Mouse (Mus musculus): ENCODE data around the gene Prpf18.
A peak's percentile ranks its signal among the peaks of the same experiment; 100 is the strongest.
"Not testable (repeated sequence)": the region's sequence is repeated elsewhere in the genome, so short reads cannot be mapped to it uniquely, and the experiment has no call there.

Prpf18 gene

DNA sequence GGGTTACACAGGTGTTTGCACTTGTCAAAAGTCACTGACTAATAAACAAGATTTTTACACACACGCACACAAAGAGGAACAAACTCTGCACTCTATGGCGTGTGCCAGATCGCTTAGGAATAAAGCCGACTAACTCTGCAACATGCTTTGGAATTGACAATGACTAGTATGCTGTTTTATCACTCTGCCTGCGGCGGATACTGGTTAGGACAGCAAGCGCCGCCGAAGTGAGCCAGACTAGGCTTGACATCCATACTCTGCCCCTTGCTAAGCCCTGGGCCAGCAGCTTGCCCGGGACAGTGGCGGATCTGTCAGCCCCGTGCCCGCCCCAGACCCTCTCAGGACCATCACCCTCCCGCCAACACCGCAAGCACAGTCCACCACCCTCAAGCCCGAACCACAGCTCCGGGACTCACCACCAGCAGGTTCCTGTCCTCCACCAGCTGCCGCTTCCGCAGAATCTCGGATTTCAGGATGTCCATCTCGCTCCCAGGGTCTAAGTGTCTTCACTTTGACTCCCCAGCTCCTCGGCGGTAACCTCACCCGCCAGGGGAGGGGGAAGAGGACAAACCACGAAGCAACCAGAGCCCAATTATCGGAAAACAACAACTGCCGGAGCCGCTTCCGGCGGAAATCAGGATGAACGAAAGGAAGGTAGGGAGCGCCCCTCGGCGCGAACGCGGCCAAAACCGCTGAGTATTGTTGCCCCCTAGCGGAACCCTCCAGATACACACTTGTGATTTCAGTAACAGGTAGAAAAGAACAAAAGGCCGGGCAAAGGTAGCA is at the start of gene Prpf18:
Prpf18 (minus strand) TSS at position 614 of the 786 bp plus-strand sequence.
- DNase-seq = peak; percentile 91

DNA sequence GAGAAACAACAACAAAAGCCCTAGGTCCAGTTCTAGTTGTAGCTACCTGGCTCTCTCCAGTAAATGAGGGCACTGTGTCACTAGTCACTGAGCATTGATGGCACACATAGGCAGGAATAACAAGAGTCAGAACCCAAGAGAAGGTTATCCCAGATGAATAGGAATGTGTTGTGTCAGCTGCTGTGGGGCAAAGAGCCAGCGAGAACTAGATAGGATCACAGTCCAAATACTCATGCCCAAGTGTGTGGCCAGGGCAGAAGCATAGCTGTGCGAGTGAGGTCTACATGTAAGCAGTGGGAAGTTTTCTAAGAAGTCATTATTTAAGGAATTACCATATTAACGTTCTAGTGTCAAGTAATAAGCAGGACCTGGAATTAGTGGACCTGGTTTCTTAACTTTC is 28.0 kb upstream of the Prpf18 start:
- no peak for DNase-seq

DNA sequence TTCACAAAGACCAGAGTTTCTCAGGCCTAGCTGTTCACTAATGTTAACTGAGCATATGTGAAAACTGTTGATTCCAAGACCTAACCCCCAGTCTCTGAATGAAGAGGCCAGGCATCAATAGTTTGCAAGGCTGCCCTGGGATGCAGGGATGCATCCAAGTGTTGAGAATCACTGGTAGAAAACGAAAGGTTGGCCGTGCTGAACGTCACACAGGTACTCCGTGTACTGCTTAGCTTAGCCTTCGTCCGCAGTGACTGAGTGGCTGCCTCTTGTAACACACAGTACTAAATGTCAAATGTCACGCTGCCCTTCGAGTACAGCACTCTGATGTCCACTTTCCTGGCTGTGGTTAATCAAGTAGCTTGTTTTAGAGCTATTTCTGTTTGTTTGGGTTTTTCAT is 19.7 kb upstream of the Prpf18 start:
- DNase-seq = no peak

DNA sequence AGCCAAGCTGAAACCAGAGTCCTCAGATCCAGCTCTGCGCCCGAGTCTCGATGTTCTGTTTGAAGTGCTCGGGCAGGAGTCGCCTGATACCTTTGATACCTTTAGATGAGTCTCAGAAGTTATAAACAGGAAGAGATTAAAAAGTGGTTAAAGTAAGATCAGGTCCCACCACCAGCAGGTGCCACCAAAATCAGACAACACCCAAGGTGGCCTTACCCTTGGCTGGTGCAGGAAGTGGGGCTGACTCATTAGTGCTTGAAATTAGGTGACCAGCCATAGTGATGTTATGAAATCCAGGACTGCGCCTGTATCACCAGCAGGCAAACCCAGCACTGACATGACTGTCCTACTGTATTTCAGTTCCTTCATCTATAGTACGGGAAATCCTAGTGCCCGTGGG is 17.8 kb upstream of the Prpf18 start:
- no peak for DNase-seq

DNA sequence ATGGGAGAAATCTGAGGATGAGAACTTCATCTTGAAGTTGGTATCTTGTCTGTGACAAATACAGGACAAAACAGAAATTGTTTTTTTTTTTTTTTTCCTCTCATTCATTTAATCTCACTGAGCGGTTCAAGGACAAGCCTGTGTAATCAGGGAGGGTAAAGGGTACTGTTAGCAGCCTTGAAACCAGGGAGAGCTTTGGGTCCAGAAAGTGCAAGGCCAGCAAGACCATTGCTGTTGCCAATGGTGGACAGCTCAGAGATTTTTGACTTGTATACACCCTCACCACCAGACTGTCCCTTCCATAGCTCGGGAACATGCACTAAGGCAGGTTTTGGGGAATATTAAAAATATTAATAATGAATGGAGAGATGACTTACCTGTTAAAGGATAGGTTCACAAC is 16.7 kb upstream of the Prpf18 start:
- no peak for DNase-seq

DNA sequence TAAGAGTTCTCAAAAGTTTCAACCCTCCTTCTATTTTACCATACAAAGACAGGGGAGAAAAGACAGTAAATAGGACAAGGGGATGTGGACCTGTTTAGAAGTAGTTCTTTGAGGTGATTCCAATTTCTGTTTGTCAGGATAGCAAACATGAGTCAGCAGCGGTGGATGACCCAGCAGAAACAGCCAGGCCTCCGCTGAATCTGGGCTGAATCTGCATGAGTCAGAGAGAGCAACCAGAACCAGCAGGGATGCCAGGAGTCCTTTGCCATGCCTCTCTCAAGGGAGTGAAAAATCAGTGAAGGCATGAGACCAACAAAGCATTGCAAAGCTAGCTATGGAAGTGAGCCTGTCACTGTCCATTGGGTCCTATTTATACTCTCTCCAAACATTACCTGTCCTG is 8.8 kb upstream of the Prpf18 start:
- no peak for DNase-seq

DNA sequence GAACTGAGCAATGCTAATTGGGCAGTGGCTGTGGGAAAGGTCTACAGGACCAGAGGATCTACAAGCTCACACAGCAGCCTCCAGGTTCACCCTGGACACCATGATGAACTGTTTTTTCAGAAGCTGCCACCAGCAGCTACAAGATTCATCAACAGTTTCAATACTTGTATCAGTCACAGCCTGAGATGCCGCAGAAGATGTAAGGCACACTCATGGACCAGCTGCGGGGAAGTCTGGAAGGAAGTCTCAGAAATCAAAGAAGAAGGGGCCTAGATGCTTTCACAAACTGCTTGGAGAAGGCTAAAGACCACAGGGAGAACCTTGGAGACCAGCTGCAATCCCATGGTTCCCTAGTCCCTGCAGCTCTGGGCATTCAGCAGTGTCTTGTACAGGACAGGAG is 2.3 kb downstream of the Prpf18 start:
- no peak for DNase-seq

DNA sequence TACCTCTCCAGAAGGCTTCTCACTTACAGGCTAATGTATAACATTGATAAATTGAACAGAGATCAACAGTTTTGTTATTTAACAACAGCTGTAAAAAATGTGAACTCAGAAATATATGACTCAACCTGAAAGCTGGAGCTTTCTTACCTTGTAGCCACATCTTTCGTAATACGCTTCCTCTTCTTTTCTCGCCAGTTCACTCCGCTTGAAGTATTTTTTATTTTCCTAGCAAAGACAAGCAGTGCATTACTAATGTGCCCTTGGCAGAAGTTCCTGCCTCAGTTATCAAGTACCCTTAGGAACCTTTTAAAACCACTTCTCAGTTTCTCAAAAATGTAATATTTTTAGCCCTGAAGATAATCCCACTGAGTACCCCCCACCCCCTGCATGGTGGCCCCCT is 3.8 kb downstream of the Prpf18 start:
- DNase-seq = no peak

DNA sequence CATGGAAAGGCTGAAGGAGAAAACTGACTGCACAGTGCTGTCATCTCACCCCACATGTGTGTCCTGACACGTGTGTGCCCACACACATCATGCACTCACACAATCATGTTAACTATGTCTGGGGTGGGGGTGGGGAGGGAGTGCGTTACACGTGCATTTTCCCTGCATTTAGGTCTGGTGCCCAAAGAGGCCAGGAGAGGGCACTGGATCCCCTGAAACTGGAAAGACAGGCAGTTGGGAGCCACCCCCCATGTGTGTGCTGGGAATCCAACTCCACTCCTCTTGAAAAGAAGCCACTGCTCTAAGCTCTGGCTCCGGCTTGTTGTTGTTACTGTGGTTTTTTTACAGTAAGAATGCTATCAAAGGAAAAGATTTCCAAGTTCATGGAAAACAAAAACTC is 6.8 kb downstream of the Prpf18 start:
- DNase-seq = no peak

DNA sequence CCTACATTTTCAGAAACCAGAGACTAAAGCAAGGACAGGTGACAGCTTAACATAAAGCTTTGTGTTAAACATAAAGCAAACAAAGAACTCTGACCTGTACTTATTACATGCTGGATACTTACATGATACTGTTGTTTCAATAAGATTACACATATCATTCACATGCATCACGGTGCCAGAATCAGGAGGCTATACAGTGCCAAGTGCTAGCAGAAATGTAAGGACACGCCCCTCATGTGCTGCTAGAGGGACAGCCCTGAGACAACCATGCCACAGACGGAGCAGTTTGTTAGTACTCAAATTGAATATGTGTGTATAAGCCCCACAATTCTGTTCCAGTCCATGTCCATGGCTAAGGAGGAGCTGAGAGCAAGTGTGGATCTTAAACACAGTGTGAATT is 13.7 kb downstream of the Prpf18 start:
- no peak for DNase-seq

DNA sequence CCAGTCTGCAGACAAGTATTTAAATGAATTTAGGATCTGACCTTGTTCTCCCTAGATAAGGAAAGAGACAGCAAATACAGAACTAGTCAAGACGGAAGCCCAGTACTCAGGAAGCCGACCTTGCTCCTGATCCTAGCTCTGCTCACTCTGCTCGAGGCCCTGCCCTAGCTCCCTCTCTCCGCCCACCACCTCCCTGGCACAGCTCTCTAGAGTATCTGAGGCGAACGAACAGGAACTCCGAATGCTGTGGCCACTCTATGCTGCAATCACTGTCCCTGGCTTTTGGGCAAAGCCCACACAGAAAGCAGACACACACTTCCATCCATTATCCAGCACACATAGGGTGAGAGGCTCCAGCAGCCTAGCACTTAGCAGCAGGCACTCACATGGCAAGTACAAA is 15.3 kb downstream of the Prpf18 start:
- no peak for DNase-seq

DNA sequence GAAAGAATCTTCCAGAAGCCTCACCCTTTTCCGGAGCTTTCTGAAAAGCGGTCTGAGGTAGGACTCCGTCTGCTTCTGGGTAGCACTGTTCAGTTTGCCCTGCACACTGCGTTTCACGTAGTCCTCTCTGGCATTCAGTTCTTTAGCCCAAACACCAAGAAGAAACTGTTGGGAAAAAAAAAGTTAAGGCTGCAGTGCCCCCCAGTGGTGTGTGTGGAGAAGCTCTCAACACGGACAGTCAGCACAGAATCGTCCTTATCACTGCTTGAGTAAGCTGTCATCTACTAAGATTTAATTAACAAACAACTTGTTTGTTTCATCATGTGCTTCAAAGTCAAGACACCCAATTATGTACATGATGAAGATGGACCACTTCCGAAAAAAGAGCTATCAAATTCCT is 16.1 kb downstream of the Prpf18 start:
- DNase-seq = no peak

DNA sequence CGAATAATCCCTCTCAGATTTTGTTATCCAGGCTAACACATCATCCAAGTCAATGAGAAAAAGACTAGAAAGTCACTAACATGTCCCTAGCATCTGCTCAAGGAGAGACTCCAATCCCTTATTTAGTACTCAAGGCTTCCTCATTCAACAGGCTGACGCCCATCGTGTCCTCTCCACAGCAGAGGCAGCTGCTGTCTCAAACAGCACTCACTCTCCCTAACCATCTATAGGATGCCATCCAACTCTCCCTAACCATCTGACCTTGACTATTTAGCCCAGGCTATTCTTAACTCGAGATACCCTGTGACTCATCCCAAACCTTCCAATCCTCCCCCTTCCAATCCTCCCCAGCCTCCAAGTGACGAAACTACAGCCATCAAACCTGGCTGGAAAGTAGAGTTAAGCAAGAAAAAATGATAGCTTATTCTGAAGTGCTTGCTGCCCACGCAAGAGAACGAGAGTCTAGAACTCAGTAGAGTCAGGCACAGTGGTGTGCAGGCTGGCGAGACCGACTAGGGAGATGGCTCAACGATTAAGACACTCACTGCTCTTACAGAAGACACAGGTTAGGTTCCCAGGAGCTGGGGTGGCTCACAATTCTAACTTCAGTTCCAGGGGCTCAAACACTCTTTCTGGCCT is 21.6 kb downstream of the Prpf18 start:
- no peak for DNase-seq

DNA sequence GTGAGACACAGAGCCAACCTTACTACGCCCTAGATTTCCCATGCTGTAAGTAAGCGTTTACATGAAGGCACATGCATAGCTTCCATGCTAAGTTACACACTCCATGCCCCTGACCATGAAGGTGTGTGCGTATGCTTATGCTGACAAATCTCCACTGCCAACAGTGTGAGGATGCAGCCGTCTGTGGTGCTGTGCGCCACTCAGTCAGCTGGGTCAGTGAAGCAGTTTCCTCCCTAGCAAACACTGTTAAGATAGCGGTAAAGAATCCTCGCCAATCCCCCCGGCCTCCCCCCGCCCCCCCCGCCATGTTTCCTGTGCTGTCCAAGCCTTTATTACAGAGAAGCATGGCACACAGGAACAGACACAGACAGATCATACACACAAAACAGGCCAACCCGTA is 22.4 kb downstream of the Prpf18 start:
- no peak for DNase-seq

DNA sequence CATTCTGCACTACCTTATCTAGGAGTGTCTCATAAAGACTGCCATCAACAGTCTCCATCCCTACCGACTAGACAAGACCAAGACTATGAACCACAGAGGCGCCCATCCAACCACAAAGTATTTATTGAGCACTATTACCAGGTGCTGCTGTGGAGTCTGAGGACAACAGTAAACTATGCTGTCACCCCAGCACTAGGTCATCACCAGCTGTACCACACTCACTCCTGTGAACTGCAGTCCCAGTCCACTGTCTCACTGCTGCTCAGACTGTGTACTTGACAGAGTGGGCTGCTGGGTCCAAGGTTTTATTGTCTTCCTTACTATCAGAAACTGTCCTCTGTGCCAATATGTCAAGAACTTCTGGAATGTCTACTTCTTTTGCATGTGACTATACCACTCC is 23.0 kb downstream of the Prpf18 start:
- DNase-seq = no peak

DNA sequence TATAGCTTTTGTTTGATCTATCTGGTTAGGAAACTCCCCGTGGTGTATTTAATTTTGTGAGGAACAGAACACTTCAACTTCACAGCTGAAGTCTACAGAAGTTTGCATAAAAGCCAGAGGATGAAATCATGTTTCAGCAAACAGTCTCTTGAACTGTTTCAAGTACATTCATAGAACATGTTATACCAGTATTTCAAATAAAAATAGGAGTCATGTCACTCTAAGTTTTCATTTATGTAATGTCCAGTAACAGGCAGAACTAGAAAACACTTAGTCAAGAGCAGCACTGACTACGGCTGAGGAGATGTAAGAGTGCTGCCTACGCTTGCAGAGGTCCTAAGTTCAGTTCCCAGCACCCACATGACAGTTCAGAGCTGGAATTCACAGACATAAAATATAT is 25.0 kb downstream of the Prpf18 start:
- DNase-seq = no peak

DNA sequence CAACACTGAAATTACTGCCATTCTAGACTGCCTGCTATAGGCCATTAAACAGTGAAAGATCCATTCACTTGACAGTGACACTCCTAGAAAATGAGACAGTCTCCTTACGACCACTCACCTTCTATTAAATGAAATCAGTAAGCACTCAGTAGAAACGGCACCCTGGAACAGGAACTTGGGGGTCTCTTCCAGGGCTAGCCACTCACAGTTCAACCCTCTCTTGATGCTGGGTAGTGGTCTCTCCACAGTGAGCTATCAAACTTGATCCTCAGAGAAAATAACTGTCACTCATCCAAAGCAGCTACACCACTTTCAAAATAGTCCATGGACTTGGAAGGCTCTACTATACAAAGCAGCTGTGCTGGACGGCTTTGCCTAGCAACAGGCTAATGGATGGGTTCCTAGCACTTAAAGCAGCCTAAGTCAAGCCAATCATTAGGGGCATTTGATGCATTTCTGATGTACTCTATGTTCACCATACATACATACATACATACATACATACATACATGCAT is 30.4 kb downstream of the Prpf18 start:
- DNase-seq = no peak

DNA sequence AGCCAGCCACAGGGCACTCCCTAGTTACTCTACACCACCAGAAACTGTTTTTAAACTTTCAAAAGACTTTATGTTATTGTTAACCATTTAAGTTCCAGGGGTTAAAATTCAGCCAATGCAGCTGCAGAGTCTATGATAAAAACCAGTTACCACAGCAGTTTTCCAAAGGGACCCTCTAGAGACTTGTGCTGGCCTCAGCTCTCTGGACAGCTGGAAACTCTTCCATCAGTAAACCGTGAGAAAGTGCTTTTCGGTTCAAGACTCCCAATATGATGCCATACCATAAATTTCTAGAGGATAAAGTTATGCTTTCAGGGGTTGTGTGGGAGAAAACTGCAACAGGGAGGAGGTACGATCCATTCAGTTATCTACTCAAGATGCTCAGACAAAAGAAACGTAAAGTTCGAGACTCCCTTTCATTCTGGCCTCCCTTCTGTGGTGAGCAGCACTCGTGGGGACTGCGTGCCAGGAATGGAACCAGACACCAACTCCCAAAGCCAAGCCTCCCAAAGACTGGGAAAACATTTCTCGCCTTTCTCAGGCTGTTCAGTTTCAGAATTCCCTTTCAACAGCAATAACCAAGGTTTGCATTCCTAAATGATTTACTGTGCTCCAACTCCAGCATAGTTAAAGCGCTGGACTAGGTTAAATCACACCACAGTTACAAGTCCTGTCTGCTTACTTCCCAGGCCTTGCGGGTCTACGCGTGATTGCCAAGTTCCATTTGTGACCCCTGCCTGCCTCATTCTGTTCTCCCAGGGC is 31.1 kb downstream of the Prpf18 start:
- DNase-seq = peak; percentile 51

DNA sequence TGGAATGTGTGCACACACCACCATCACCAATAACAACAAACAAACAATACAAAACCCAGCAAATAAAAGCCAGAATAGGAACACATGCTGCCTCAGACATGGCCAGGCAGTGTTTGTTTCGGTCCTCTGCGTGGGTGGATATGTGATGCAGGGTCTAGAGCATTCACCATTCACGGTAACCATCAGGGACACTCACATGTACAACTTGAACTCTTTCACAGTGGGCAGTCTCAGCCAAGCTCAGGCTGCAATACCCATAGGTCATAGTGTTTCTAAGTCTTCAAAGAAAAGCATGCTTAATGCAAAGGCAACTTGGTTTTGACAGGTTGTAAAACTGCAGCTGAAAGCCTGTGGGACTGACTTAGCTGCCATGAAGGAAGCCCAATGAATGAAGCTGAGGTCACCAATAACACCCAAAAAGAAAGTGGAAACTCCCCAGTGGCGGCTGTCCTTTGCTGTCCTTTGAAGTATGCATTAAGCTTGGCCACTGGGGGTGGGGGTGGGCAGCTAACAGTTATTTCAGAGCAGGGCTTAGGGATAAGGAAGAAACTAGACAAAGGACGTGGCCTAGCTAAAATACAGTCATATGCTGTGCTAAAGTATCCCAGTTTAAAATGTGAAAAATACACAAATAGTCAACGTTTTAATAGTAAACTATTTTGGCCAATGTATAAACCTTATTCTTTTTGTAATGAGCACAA is 31.9 kb downstream of the Prpf18 start:
- no peak for DNase-seq

DNA sequence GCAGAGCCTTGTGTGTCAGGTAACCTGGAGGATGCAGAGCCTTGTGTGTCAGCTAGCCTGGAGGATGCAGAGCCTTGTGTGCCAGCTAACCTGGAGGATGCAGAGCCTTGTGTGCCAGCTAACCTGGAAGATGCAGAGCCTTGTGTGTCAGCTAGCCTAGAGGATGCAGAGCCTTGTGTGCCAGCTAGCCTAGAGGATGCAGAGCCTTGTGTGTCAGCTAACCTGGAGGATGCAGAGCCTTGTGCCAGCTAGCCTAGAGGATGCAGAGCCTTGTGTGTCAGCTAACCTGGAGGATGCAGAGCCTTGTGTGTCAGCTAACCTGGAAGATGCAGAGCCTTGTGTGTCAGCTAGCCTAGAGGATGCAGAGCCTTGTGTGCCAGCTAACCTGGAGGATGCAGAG is 32.8 kb downstream of the Prpf18 start:
- not testable (repeated sequence) for DNase-seq

DNA sequence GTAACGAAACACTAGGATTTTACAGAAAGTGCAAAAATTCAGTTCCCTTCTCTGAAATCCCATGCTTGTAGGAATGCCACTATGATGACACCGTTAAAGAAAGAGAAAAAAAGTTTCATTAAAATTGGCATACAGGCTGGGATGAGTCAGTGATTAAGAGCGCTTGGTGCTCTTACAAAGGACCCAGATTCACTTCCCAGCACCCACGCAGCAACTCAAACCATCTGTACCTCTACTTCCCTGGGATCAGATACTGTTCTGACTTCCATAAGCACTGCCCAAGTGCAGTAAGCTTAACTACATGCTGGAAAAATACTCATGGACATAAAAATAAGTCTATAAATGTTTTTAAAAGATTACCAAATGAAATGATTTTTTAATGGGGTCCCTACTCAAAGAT is 34.9 kb downstream of the Prpf18 start:
- no peak for DNase-seq

DNA sequence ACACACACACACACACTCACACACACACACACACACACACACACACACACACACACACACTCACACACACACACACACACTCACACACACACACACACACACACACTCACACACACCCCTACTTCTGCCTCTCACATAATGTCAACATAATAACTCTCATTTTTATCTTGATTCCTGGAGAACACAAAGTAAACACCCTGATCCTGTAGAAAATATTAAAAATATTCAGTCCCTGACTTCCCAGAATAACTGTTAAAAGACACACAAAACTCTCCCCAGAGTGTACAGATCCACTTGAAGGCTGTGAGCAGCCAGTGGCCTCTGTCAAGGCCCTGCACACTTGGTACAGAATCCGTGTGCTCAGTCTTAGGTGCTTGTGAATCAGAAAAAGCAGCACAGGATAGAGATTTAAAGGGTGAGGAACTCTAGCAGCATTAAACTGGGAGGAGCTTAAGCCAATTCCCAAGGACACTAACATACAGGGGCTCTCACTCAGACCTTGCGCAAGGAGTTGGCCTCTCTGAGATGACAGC is 36.8 kb downstream of the Prpf18 start:
- no peak for DNase-seq

Measured in lung, postnatal 10 days (tissue).